Mouse (Mus musculus): ENCODE measurements around the gene Nkpd1. TPM values are rescaled to one million over a fixed set of nuclear protein-coding genes. Genes with fewer than 3 reads are reported as not detected.

Gene Nkpd1
- polyA plus RNA-seq, 1 experiment from 2014 or later: not detected

DNA sequence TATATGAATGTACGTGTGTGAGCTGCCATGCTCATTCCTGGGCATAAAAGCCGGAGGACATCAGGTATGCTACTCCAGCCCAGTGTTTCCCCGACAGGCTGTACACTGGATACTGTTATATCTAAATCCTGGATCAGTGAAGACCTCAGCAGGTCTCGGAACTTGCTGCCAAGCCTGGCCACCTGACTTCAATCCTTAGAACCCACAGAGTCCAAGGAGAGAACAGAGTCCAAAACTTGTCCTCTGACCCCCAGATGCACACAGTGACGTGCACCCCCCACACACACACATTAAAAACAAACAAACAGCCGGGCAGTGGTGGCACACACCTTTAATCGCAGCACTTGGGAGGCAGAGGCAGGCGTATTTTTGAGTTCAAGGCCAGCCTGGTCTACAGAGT lies 49.8 kb downstream of the Nkpd1 start:
- no peak overlapping the region for H3K4me2 ChIP-seq (ENCODE audit: low read depth)
- DNase-seq (ENCODE audit: low spot score): no peak
- no peak overlapping the region for H3K9ac ChIP-seq (ENCODE audit: low read length)
- H3K36me3 ChIP-seq (ENCODE audit: control insufficient read depth, insufficient read depth, low read length): peaks cover 17% of the 10 kb centered on the region
- H3K4me1 ChIP-seq (ENCODE audit: control insufficient read depth, insufficient read depth, low read length): peaks cover 6% of the 10 kb centered on the region; the same call in 1 of the 2 replicates
- ATAC-seq (ENCODE audit: insufficient read depth, low FRiP score, low TSS enrichment): no peak
- WGBS: 88% methylated on average over 8 of the region's 8 CpGs
- no peaks in the 10 kb centered on the region for H3K9me3 ChIP-seq (ENCODE audit: control insufficient read depth, low read length)
- no peak overlapping the region for H3K4me3 ChIP-seq (ENCODE audit: low read depth, low read length)
- H3K27me3 ChIP-seq (ENCODE audit: control insufficient read depth, insufficient read depth, low read length): no peaks in the 10 kb centered on the region
- H3K27ac ChIP-seq (ENCODE audit: low read depth, low read length): no peak overlapping the region

DNA sequence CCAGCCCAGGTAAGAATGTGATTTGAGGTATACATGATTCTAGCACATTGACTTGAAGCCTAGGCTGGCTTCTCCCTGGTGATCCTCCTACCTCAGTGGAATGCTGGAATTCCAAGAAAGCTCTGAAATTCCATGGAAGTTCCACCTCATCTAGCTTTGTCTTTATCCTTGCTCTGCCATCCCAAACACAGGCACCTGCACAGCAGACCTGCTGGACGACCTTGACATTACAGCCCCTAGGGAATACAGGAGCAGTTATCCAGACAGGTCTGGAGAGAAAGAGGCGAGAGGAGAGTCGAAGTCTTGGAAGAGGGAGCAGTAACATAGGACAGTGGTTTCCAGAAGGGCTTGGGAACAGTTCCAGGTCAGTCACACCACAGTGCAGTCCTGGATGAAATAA lies 52.0 kb downstream of the Nkpd1 start:
- peaks cover 12% of the 10 kb centered on the region for H3K36me3 ChIP-seq (ENCODE audit: control insufficient read depth, insufficient read depth, low read length)
- no peak overlapping the region for H3K27ac ChIP-seq (ENCODE audit: low read depth, low read length)
- no peak overlapping the region for H3K4me2 ChIP-seq (ENCODE audit: low read depth)
- DNase-seq (ENCODE audit: low spot score) (no peak), ATAC-seq (ENCODE audit: insufficient read depth, low FRiP score, low TSS enrichment) (no peak)
- H3K9ac ChIP-seq (ENCODE audit: low read length): no peak overlapping the region
- H3K4me1 ChIP-seq (ENCODE audit: control insufficient read depth, insufficient read depth, low read length): peaks cover 7% of the 10 kb centered on the region; the same call in 1 of the 2 replicates
- no peaks in the 10 kb centered on the region for H3K27me3 ChIP-seq (ENCODE audit: control insufficient read depth, insufficient read depth, low read length)
- H3K9me3 ChIP-seq (ENCODE audit: control insufficient read depth, low read length): no peaks in the 10 kb centered on the region
- 86% methylated on average over 3 of the region's 3 CpGs for WGBS
- H3K4me3 ChIP-seq (ENCODE audit: low read depth, low read length): no peak overlapping the region

DNA sequence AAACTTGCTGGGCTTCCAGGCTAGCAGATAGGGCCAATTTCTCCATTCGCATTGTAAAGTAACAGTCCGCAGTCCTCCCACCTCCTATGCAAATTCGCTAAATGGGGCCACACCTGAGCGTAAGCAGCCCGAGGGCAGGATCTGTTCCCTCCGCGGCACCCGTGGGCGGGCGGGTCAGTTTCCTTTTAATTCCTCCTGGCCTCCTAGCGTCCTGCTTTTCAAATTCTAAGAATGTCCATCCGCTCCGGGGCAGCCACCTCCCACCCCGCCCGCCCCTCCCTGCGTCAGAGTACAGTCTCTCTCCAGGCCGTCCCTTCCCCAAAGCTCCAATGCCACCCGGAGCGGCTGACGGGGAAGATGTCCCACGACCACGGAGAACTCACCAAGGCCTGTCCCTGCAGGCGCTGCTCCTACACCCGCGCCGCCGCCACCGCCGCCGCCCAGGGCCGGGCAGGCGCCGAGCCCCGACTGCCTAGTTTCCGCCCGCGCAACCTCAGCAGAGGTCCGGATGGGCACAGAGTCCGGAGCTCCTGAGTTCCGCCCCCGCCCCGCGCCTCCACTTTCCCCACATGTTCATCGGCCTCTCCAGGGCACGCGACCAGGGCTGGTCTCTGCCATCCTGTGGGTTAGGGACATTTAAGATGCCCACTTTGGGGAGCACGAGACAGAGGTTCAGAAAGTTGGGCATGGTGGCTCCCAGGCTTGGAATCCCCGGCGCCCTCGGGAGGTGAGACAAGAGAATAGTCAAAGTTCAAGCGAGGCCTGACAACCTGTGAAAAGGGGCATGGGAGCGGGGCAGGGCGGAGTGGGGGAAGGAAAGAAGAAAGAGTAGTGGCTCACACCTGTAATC lies 55.5 kb downstream of the Nkpd1 start:
- Histone ChIP-seq H3K4me2 (ENCODE audit: low read depth) (peak overlapping the region; percentile 83), H3K36me3 (ENCODE audit: control insufficient read depth, insufficient read depth, low read length) (peaks cover 4% of the 10 kb centered on the region; the same call in 1 of the 2 replicates), H3K27ac (ENCODE audit: low read depth, low read length) (no peak overlapping the region; the same call in 1 of the 2 replicates), H3K9ac (ENCODE audit: low read length) (peak overlapping the region; percentile 81), H3K9me3 (ENCODE audit: control insufficient read depth, low read length) (no peaks in the 10 kb centered on the region), H3K4me3 (ENCODE audit: low read depth, low read length) (peak overlapping the region; percentile 71), H3K4me1 (ENCODE audit: control insufficient read depth, insufficient read depth, low read length) (peaks cover 7% of the 10 kb centered on the region; the same call in 1 of the 2 replicates), H3K27me3 (ENCODE audit: control insufficient read depth, insufficient read depth, low read length) (peaks cover 25% of the 10 kb centered on the region)
- peak; percentile 85 for ATAC-seq (ENCODE audit: insufficient read depth, low FRiP score, low TSS enrichment)
- DNase-seq (ENCODE audit: low spot score): peak; percentile 88
- WGBS: under 1% methylated on average over 45 of the region's 53 CpGs

DNA sequence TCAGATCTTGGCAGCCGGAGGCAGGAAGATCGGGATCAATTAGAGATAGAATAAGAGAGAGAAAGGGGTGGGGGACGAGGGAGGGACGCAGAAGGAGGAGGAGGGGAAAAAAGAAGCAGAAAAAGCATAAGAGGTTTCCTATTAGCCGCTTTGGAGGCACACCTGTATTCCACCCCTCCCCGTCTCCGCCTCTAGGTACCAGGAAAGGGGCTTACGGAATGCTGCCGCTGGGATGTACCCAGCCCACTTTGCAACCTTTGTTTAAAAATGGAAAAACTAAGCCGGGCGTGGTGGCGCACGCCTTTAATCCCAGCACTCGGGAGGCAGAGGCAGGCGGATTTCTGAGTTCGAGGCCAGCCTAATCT lies 56.1 kb downstream of the Nkpd1 start:
- 22% methylated on average over 16 of the region's 16 CpGs for WGBS

More for the DNA sequence above, 56.1 kb downstream of the Nkpd1 start:
- no peak overlapping the region for H3K27ac ChIP-seq (ENCODE audit: low read depth, low read length)
- peak overlapping the region; percentile 83 for H3K4me2 ChIP-seq (ENCODE audit: low read depth)
- H3K9me3 ChIP-seq (ENCODE audit: control insufficient read depth, low read length): no peaks in the 10 kb centered on the region
- no peak for DNase-seq (ENCODE audit: low spot score)
- peaks cover 2% of the 10 kb centered on the region; the same call in 1 of the 2 replicates for H3K36me3 ChIP-seq (ENCODE audit: control insufficient read depth, insufficient read depth, low read length)
- peak overlapping the region; percentile 81 for H3K9ac ChIP-seq (ENCODE audit: low read length)
- peak overlapping the region; percentile 71 for H3K4me3 ChIP-seq (ENCODE audit: low read depth, low read length)
- peaks cover 32% of the 10 kb centered on the region for H3K27me3 ChIP-seq (ENCODE audit: control insufficient read depth, insufficient read depth, low read length)
- no peak for ATAC-seq (ENCODE audit: insufficient read depth, low FRiP score, low TSS enrichment)
- H3K4me1 ChIP-seq (ENCODE audit: control insufficient read depth, insufficient read depth, low read length): peaks cover 7% of the 10 kb centered on the region; the same call in 1 of the 2 replicates

Other genes with a start within 250 kb of the Nkpd1 start
- gene Vasp, start 246.0 kb upstream of the Nkpd1 start, polyA plus RNA-seq (2014; fragmentation: Nextera tagmentation; extraction: Ambion mirVana): 54.6 and 57.6 TPM in 2 replicates
- gene Ppm1n, start 237.8 kb upstream of the Nkpd1 start, polyA plus RNA-seq (2014; fragmentation: Nextera tagmentation; extraction: Ambion mirVana): not detected in 2 replicates
- gene Rtn2, start 235.2 kb upstream of the Nkpd1 start, polyA plus RNA-seq (2014; fragmentation: Nextera tagmentation; extraction: Ambion mirVana): 58.2 and 60.2 TPM in 2 replicates
- gene Fosb, start 207.8 kb upstream of the Nkpd1 start, polyA plus RNA-seq (2014; fragmentation: Nextera tagmentation; extraction: Ambion mirVana): 0.07 TPM in 1 of 2 replicates, not detected in the other
- 91.8 and 93.3 TPM in 2 replicates for gene Ercc1, start 173.1 kb upstream of the Nkpd1 start, polyA plus RNA-seq (2014; fragmentation: Nextera tagmentation; extraction: Ambion mirVana)
- 17.8 and 18.0 TPM in 2 replicates for gene Cd3eap, start 158.4 kb upstream of the Nkpd1 start, polyA plus RNA-seq (2014; fragmentation: Nextera tagmentation; extraction: Ambion mirVana)
- 3.4 and 4.7 TPM in 2 replicates for gene Ppp1r13l, start 158.1 kb upstream of the Nkpd1 start, polyA plus RNA-seq (2014; fragmentation: Nextera tagmentation; extraction: Ambion mirVana)
- gene Ercc2, start 135.8 kb upstream of the Nkpd1 start, polyA plus RNA-seq (2014; fragmentation: Nextera tagmentation; extraction: Ambion mirVana): 12.4 and 14.6 TPM in 2 replicates
- 3.2 and 3.4 TPM in 2 replicates for gene Klc3, start 113.7 kb upstream of the Nkpd1 start, polyA plus RNA-seq (2014; fragmentation: Nextera tagmentation; extraction: Ambion mirVana)
- 0.41 and 0.69 TPM in 2 replicates for gene Ckm, start 113.1 kb upstream of the Nkpd1 start, polyA plus RNA-seq (2014; fragmentation: Nextera tagmentation; extraction: Ambion mirVana)
- gene Mark4, start 59.0 kb upstream of the Nkpd1 start, polyA plus RNA-seq (2014; fragmentation: Nextera tagmentation; extraction: Ambion mirVana): 14.1 and 16.4 TPM in 2 replicates
- 1.2 and 1.6 TPM in 2 replicates for gene Exoc3l2, start 54.5 kb upstream of the Nkpd1 start, polyA plus RNA-seq (2014; fragmentation: Nextera tagmentation; extraction: Ambion mirVana)
- 2.0 and 2.7 TPM in 2 replicates for gene Bloc1s3, start 9.5 kb upstream of the Nkpd1 start, polyA plus RNA-seq (2014; fragmentation: Nextera tagmentation; extraction: Ambion mirVana)
- gene Trappc6a, start 9.4 kb upstream of the Nkpd1 start, polyA plus RNA-seq (2014; fragmentation: Nextera tagmentation; extraction: Ambion mirVana): 49.3 and 54.0 TPM in 2 replicates
- gene Ppp1r37, start 45.2 kb downstream of the Nkpd1 start, polyA plus RNA-seq (2014; fragmentation: Nextera tagmentation; extraction: Ambion mirVana): 4.5 and 4.7 TPM in 2 replicates
- gene Zfp296, start 59.4 kb downstream of the Nkpd1 start, polyA plus RNA-seq (2014; fragmentation: Nextera tagmentation; extraction: Ambion mirVana): 0.44 and 0.57 TPM in 2 replicates
- 161 and 171 TPM in 2 replicates for gene Gemin7, start 59.8 kb downstream of the Nkpd1 start, polyA plus RNA-seq (2014; fragmentation: Nextera tagmentation; extraction: Ambion mirVana)
- gene Clasrp, start 86.6 kb downstream of the Nkpd1 start, polyA plus RNA-seq (2014; fragmentation: Nextera tagmentation; extraction: Ambion mirVana): 48.0 and 53.5 TPM in 2 replicates
- 3.1 and 3.8 TPM in 2 replicates for gene Relb, start 111.6 kb downstream of the Nkpd1 start, polyA plus RNA-seq (2014; fragmentation: Nextera tagmentation; extraction: Ambion mirVana)
- 104 and 107 TPM in 2 replicates for gene Clptm1, start 147.2 kb downstream of the Nkpd1 start, polyA plus RNA-seq (2014; fragmentation: Nextera tagmentation; extraction: Ambion mirVana)
- 0.45 and 0.55 TPM in 2 replicates for gene Apoc2, start 160.1 kb downstream of the Nkpd1 start, polyA plus RNA-seq (2014; fragmentation: Nextera tagmentation; extraction: Ambion mirVana)
- gene Gm44805, start 163.6 kb downstream of the Nkpd1 start, polyA plus RNA-seq (2014; fragmentation: Nextera tagmentation; extraction: Ambion mirVana): not detected in 2 replicates
- gene Apoc4, start 163.6 kb downstream of the Nkpd1 start, polyA plus RNA-seq (2014; fragmentation: Nextera tagmentation; extraction: Ambion mirVana): not detected in 2 replicates
- gene Apoc1, start 174.8 kb downstream of the Nkpd1 start, polyA plus RNA-seq (2014; fragmentation: Nextera tagmentation; extraction: Ambion mirVana): 3.4 and 6.9 TPM in 2 replicates
- gene Apoe, start 181.3 kb downstream of the Nkpd1 start, polyA plus RNA-seq (2014; fragmentation: Nextera tagmentation; extraction: Ambion mirVana): 125 and 146 TPM in 2 replicates
- 150 and 155 TPM in 2 replicates for gene Tomm40, start 197.6 kb downstream of the Nkpd1 start, polyA plus RNA-seq (2014; fragmentation: Nextera tagmentation; extraction: Ambion mirVana)
- 70.0 and 76.5 TPM in 2 replicates for gene Nectin2, start 232.6 kb downstream of the Nkpd1 start, polyA plus RNA-seq (2014; fragmentation: Nextera tagmentation; extraction: Ambion mirVana)